Mouse (Mus musculus): Measurements from ENCODE around the gene Mpnd. TPM values are rescaled to one million over a fixed set of nuclear protein-coding genes. Genes with fewer than 3 reads are reported as not detected.
"Not testable (repeated sequence)": the region's sequence is repeated elsewhere in the genome, so short reads cannot be mapped to it uniquely, and the experiment has no call there.

Gene Mpnd
- polyA plus RNA-seq, 1 experiment from 2014 or later: 112 TPM

GRCm38 (mm10) chr17:56055945-56056678 is 50.6 kb downstream of the Mpnd start:
- 90% methylated on average over 4 of the region's 4 CpGs for WGBS
- Histone ChIP-seq H3K27ac (ENCODE audit: low read depth, low read length) (no peak overlapping the region), H3K4me1 (ENCODE audit: control insufficient read depth, insufficient read depth, low read length) (no peaks in the 10 kb centered on the region), H3K9me3 (ENCODE audit: control insufficient read depth, low read length) (no peaks in the 10 kb centered on the region), H3K4me2 (replicated peaks; ENCODE audit: low read depth, low read length) (no peak overlapping the region), H3K4me3 (ENCODE audit: low read length) (no peak overlapping the region), H3K27me3 (ENCODE audit: control insufficient read depth, insufficient read depth, low read length) (no peaks in the 10 kb centered on the region), H3K9ac (ENCODE audit: low read depth, low read length) (no peak overlapping the region), H3K36me3 (ENCODE audit: control insufficient read depth, insufficient read depth, low read length) (peaks cover 66% of the 10 kb centered on the region)
- ATAC-seq (ENCODE audit: low FRiP score, low TSS enrichment): no peak

- Histone ChIP-seq H3K36me3 (ENCODE audit: control insufficient read depth, insufficient read depth, low read length) (peaks cover 71% of the 10 kb centered on the region), H3K27ac (ENCODE audit: low read depth, low read length) (no peak overlapping the region), H3K4me3 (ENCODE audit: low read length) (no peak overlapping the region), H3K4me1 (ENCODE audit: control insufficient read depth, insufficient read depth, low read length) (no peaks in the 10 kb centered on the region), H3K4me2 (replicated peaks; ENCODE audit: low read depth, low read length) (no peak overlapping the region), H3K9ac (ENCODE audit: low read depth, low read length) (no peak overlapping the region), H3K9me3 (ENCODE audit: control insufficient read depth, low read length) (no peaks in the 10 kb centered on the region), H3K27me3 (ENCODE audit: control insufficient read depth, insufficient read depth, low read length) (no peaks in the 10 kb centered on the region)
- WGBS: 87% methylated on average over 11 of the region's 11 CpGs
- ATAC-seq (ENCODE audit: low FRiP score, low TSS enrichment): no peak
Observed at GRCm38 (mm10) chr17:56057381-56058120, 52.0 kb downstream of the Mpnd start.

GRCm38 (mm10) chr17:56062081-56062480 is 56.6 kb downstream of the Mpnd start:
- no peaks in the 10 kb centered on the region for H3K27me3 ChIP-seq (ENCODE audit: control insufficient read depth, insufficient read depth, low read length)
- H3K9ac ChIP-seq (ENCODE audit: low read depth, low read length): no peak overlapping the region
- WGBS: 96% methylated on average over 7 of the region's 7 CpGs
- H3K9me3 ChIP-seq (ENCODE audit: control insufficient read depth, low read length): no peaks in the 10 kb centered on the region
- H3K27ac ChIP-seq (ENCODE audit: low read depth, low read length): no peak overlapping the region
- H3K36me3 ChIP-seq (ENCODE audit: control insufficient read depth, insufficient read depth, low read length): peaks cover 99% of the 10 kb centered on the region
- no peak overlapping the region for H3K4me3 ChIP-seq (ENCODE audit: low read length)
- ATAC-seq (ENCODE audit: low FRiP score, low TSS enrichment): no peak
- no peak overlapping the region for H3K4me2 ChIP-seq (replicated peaks; ENCODE audit: low read depth, low read length)
- H3K4me1 ChIP-seq (ENCODE audit: control insufficient read depth, insufficient read depth, low read length): no peaks in the 10 kb centered on the region

- not testable (repeated sequence) for H3K4me1 ChIP-seq (ENCODE audit: control insufficient read depth, insufficient read depth, low read length); H3K27ac ChIP-seq (ENCODE audit: low read depth, low read length); H3K9me3 ChIP-seq (ENCODE audit: control insufficient read depth, low read length); H3K4me3 ChIP-seq (ENCODE audit: low read length); ATAC-seq (ENCODE audit: low FRiP score, low TSS enrichment); H3K27me3 ChIP-seq (ENCODE audit: control insufficient read depth, insufficient read depth, low read length); H3K4me2 ChIP-seq (replicated peaks; ENCODE audit: low read depth, low read length); H3K9ac ChIP-seq (ENCODE audit: low read depth, low read length)
- 86% methylated on average over 6 of the region's 6 CpGs for WGBS
- peaks cover 100% of the 10 kb centered on the region for H3K36me3 ChIP-seq (ENCODE audit: control insufficient read depth, insufficient read depth, low read length)
Observed at GRCm38 (mm10) chr17:56065715-56066114, 60.2 kb downstream of the Mpnd start.

Other genes with a start within 250 kb of the Mpnd start
- gene Zfp119a, start 126.8 kb upstream of the Mpnd start, polyA plus RNA-seq (2014; fragmentation: Nextera tagmentation; extraction: Ambion mirVana): 8.6 and 11.9 TPM in 2 replicates
- 17.9 and 19.4 TPM in 2 replicates for gene Zfp959, start 113.6 kb upstream of the Mpnd start, polyA plus RNA-seq (2014; fragmentation: Nextera tagmentation; extraction: Ambion mirVana)
- 6.8 and 6.9 TPM in 2 replicates for gene Zfp119b, start 56.2 kb upstream of the Mpnd start, polyA plus RNA-seq (2014; fragmentation: Nextera tagmentation; extraction: Ambion mirVana)
- 2.0 and 2.2 TPM in 2 replicates for gene Ebi3, start 53.1 kb upstream of the Mpnd start, polyA plus RNA-seq (2014; fragmentation: Nextera tagmentation; extraction: Ambion mirVana)
- gene Yju2, start 46.6 kb upstream of the Mpnd start, polyA plus RNA-seq (2014; fragmentation: Nextera tagmentation; extraction: Ambion mirVana): 24.3 and 27.9 TPM in 2 replicates
- 22.3 and 27.0 TPM in 2 replicates for gene Shd, start 35.2 kb upstream of the Mpnd start, polyA plus RNA-seq (2014; fragmentation: Nextera tagmentation; extraction: Ambion mirVana)
- 20.7 and 25.7 TPM in 2 replicates for gene Fsd1, start 19.2 kb upstream of the Mpnd start, polyA plus RNA-seq (2014; fragmentation: Nextera tagmentation; extraction: Ambion mirVana)
- 13.7 and 14.6 TPM in 2 replicates for gene Stap2, start 127 bp upstream of the Mpnd start, polyA plus RNA-seq (2014; fragmentation: Nextera tagmentation; extraction: Ambion mirVana)
- 145 and 155 TPM in 2 replicates for gene Sh3gl1, start 30.9 kb downstream of the Mpnd start, polyA plus RNA-seq (2014; fragmentation: Nextera tagmentation; extraction: Ambion mirVana)
- gene Chaf1a, start 34.7 kb downstream of the Mpnd start, polyA plus RNA-seq (2014; fragmentation: Nextera tagmentation; extraction: Ambion mirVana): 14.1 and 25.4 TPM in 2 replicates
- gene Ubxn6, start 69.3 kb downstream of the Mpnd start, polyA plus RNA-seq (2014; fragmentation: Nextera tagmentation; extraction: Ambion mirVana): 34.4 and 42.8 TPM in 2 replicates
- gene Hdgfl2, start 73.9 kb downstream of the Mpnd start, polyA plus RNA-seq (2014; fragmentation: Nextera tagmentation; extraction: Ambion mirVana): 85.1 and 118 TPM in 2 replicates
- 0.08 and 0.17 TPM in 2 replicates for gene Plin4, start 104.1 kb downstream of the Mpnd start, polyA plus RNA-seq (2014; fragmentation: Nextera tagmentation; extraction: Ambion mirVana)
- 1.1 and 1.3 TPM in 2 replicates for gene Plin5, start 111.9 kb downstream of the Mpnd start, polyA plus RNA-seq (2014; fragmentation: Nextera tagmentation; extraction: Ambion mirVana)
- not detected in 2 replicates for gene Lrg1, start 116.3 kb downstream of the Mpnd start, polyA plus RNA-seq (2014; fragmentation: Nextera tagmentation; extraction: Ambion mirVana)
- 1.4 TPM in 2 replicates for gene Sema6b, start 134.6 kb downstream of the Mpnd start, polyA plus RNA-seq (2014; fragmentation: Nextera tagmentation; extraction: Ambion mirVana)
- 11.4 and 11.8 TPM in 2 replicates for gene Tnfaip8l1, start 156.8 kb downstream of the Mpnd start, polyA plus RNA-seq (2014; fragmentation: Nextera tagmentation; extraction: Ambion mirVana)
- 80.5 and 89.2 TPM in 2 replicates for gene Mydgf, start 178.2 kb downstream of the Mpnd start, polyA plus RNA-seq (2014; fragmentation: Nextera tagmentation; extraction: Ambion mirVana)
- 31.5 and 40.3 TPM in 2 replicates for gene Dpp9, start 213.2 kb downstream of the Mpnd start, polyA plus RNA-seq (2014; fragmentation: Nextera tagmentation; extraction: Ambion mirVana)